Mouse (Mus musculus) layer of hippocampus, adult 8-10 months (tissue): ENCODE results near the gene Taz. TPM values are rescaled to one million over a fixed set of nuclear protein-coding genes. Genes with fewer than 3 reads are reported as not detected.

ENCODE experiments used
- DNase-seq, 2 experiments: peaks; one replicate each; pipeline ENCODE4 v3.0.0; 2022; ENCODE audit warnings: low spot score in 2 of 2
- total RNA-seq, 4 experiments: library from RNA; stranded (reverse); gene quantifications; 2 replicates each; pipeline ENCODE4 v1.2.4; 2022

Taz gene
- 10 to 100 TPM; 64.2 to 86.3 (median 75.9) TPM for total RNA-seq

DNA sequence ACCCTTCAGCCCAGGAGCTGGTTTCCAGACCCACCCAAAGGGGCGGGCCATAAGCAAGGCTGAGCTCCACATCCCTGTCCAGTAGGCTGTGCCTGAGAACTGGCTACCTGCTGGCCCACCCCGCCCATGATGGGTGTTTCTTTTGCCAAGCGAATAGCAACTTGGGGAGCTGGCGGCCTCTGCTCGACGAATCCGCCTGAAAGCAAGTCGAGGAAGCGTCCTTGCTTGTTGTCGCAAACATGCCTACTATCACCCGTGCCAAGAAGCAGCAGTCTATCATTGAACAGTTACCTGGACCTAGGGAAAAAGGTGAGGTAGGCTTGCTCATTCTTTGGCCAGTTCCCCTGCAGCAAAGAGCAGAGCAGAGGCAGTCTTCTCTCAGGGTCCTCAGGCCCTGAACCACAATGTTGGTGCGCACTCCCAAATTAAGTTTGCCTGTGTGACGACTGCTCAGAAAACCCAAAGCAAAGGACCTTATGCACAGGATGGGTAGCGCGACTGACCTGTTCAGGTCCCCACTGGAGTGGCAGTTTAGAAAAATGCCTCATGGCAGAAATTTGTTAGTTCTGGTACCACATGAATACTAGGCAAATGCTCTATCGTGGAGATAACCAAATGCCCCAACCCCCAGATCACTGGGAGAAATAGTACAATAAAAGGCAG, at the start of gene Taz, which contains the start of gene Dnase1l1:
Gene Taz (plus strand): TSS at position 181 of the 663 bp plus-strand sequence.
Gene Dnase1l1 (minus strand): TSS at position 606 of the 663 bp plus-strand sequence.
- peak; percentile 38 to 42 for DNase-seq

DNA sequence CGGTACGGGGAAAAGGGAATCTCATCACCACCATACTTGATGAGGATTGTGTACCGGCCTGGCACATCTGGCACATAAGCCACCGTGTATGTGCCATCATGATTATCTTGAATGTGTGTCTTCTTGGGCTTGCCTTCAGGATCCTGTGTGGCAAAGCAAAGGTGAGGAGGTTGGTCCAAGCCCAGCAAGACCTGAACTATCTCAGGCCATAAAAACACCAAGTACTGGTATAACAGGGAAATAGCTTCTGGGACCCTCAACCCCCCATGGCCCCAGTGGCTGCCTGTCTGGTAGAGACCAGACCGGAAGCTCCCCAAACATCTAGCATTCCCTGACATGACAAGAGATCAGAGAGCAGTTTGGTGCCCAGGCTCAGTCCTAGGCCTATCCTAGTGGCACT, 48.5 kb upstream of the Taz start:
- DNase-seq: no peak

DNA sequence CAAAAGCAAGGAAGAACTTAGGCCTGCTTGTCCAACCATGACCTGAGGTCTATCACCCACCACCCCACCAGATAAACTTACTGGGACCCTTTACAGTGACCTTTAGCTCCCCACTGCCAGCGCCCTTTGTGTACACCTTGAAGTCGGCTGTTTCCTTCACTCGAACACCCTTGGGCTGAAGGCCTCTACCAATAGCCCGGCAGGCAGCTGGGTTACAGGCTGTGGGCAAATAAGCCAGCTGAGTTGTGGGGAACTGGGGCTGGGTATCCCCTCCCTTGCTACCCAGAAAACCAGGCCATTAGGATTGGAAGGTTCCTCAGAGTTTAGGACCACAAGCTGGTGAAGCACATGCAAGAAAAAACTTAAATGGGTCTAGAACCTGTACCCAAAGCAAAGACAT, 41.4 kb upstream of the Taz start:
- DNase-seq: no peak

DNA sequence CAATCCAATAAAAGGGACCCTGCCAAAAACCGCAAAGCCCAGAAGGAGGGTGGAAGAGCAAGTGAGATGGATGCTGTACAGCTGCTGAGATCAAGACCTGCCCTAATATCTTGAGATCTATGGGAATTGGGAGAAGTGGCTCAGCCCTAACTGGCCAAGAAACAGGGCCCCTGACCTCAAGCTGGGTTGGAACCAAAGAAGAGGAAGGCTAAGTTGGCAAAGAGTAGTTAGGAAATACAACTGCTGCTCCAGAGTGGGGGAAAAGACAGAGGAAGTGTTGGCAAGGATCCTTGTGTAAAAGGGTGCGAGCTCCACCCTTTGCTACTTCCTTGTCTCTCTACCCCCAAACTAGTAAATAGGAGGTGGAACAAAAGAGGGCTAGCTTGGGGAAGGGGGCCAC, 38.3 kb upstream of the Taz start:
- no peak for DNase-seq

DNA sequence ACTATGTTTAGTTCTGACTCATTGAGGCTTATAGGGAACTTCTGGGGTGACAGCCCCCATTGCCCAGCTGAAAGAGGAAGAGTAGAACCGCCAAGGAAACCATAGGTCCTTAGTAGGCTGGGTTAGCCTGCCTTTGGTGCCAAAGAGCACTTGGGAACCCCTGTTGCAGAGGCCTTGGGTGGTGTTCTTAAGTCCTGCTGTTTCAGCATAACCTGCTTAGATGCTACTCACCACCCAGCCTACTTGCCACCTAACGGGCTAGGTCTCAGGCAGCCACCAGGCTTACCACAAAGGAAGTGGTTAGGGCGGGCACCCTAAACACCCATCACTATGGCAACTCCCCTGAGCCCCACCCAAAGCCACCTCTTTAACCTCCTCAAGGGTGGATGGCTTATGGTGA, 37.9 kb upstream of the Taz start:
- no peak for DNase-seq

DNA sequence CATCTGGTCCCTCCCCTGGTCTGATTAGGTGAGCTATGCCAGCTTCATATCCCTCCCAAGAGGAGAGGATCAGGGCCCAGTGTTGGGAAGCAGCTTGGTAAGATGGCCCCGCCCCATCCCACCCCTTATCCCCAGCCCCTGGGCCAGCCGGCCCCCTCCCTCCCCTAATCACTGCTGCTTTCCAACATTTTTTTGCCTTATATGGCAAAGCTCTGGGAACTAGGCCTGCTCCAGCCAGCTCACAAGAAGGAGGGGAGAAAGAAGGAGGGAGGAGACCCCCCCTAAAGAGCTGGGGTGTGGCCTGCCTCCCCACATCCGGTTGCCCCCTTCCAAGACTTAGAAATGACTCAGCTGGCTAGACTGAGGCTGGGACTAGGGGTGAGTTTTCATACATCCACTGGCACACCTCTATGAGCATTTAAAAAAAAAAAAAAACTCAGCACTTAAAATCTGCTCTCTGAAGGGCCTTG, 37.1 kb upstream of the Taz start:
- DNase-seq: no peak

DNA sequence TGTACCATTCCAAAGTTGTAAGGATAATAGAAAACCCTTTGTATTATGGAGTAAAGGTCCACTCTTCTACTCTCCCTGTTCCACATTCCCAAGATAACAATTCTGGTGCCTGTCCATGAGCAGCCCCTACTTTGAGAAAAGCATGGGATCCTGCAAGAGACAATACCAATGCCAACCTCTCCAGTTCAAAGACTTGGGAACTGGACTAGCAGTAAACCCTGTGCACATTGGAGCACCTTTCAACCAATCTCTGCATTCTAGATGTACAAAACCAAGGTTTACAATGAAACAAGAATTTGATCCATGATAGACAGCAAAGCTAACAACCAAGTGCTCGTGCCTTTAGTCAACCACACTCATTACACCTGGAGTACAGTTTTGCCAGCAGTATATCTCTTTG, 36.6 kb upstream of the Taz start:
- no peak for DNase-seq

DNA sequence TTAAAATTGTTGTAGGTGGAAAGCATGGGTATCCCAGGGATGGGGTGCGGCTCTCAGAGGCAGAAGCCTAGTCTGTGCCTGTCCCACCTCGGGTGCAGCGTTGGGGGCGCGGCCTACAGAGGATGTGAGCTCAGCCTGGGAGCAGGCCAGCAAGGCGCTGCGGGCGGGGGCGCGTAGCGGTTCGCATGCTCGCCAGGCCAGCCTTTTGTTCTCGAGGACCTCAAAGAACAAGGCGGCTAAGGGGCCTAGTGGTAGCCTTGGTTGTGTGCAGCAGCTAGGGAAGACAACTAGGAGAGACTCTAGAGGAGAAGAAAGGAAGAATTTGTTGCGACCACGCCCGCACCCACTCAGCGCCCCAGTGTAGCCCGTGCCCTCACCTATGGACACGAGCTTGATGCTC, 36.0 kb upstream of the Taz start:
- peak; percentile 51 to 52 for DNase-seq

DNA sequence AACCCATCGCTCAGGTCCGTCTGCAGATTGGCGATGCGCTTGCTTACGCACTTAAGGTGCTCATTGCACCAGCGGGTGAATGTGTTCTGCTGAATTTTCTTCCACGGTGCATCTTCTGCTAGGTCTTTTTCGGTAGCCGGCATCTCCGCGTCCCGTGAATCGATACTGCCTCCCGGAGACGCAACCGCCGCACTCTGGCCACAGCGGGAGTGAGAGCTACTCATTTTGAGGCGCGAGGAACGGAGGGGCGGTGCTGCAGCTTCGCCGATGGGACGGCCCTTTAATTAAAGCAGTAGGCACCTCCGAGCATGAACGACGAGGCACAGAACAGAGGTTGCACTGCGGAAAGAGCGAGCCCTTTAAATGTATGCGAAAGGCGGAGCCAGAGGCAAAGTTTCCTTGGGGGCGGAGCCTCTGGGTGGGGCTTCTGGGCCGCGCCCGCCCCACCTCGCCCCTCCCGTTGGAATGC, 35.5 kb upstream of the Taz start:
- peak; percentile 83 to 87 for DNase-seq

DNA sequence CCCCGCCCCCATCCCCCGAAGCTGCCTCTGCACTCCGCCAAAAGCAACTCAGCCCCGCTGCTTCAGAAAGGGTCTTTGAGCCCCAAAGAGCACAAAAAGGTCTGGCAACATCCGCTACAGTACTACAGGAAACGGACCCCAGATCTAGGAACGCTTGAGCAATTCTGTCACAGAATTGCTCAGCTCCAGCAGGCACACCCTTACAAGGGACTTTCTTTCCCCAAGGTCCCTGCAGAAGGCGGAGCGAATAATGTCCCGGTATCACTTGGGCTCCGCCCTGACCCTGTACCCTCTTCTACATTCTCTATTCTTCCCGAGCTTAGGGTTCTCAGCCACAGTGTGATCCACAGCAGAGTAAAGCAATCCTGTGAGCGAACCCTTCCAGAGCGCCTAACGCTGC, 35.0 kb upstream of the Taz start:
- DNase-seq: peak in 1 of 2 experiments; percentile 5

DNA sequence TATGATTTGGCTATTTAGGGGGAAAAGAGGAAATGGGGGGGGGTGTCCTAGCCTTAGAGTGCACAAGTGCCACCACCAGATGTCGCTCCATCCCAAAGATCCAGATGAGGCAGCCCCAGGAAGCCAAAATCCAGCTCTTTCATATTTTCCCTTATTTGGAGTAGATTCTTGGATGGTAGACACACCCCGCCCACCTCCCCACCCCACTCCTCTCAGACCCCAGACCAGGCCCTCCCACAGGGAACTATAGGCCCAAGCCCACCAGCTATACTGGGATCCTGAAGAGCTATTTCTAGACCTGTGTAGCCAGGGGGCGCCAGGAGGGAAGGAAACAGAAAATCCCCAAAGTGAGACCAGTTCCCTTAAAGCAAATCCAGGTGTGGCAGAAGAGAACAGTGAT, 33.1 kb upstream of the Taz start:
- peak in 1 of 2 experiments; percentile 17 for DNase-seq

DNA sequence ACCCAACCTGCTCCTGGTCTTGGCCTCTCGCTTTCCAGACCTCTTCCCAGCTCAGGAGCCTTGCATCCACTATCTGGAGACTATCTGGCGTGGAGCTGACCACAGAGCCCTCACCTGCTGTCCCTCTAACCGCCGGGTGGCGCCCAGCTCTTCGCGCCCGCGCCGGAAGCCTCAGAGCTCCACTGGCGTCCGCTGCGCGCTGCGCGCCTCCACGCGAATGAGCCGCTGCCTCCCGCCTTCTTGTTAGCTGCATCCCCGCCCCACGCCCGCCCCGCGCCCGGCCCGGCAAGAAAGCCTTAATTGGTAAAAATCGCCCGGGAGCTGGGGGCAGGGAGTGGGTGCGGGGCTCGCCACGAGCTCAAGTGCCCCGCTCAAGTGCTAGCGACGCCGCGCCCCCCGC, 32.1 kb upstream of the Taz start, which contains the start of gene Flna:
Gene Flna (minus strand): TSS at position 206 of the 400 bp plus-strand sequence.
- DNase-seq: peak; percentile 32 to 49

DNA sequence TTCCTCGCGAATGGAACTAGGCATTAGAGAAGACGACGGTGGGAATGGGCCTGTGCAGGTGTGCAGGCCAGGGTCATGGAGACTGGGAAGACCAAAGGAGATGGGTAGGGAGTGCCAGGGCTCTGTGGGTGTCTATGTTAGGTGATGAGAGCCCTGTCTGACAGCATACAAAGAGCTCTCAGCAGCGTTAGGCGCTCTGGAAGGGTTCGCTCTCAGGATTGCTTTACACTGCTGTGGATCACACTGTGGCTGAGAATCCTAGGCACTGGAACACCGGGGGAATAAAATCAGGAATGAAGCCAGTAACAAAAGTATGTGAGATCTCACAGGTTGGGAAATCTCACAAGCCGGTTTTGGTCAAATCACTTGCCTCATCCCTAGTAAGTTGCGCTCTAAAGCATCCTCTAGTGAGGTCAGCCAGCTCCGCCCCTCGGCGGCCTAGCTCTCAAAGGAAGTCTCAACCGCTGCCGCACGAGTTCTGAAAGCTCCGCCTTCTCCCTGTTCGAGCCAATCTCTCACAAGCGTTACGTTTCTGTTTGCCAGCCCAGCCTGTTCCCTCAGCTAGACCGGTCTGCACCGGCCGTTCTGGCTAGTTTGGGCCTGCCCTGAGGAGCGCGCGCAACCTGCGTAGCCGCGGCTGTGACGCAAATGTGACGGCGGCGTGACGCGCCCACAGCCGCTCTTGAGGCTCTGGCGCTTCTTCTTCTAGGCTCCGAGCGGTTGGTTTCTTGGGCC, 27.4 kb upstream of the Taz start, which contains the start of gene Emd:
Gene Emd (plus strand): TSS at position 535 of the 735 bp plus-strand sequence.
- DNase-seq: peak; percentile 84 to 90

DNA sequence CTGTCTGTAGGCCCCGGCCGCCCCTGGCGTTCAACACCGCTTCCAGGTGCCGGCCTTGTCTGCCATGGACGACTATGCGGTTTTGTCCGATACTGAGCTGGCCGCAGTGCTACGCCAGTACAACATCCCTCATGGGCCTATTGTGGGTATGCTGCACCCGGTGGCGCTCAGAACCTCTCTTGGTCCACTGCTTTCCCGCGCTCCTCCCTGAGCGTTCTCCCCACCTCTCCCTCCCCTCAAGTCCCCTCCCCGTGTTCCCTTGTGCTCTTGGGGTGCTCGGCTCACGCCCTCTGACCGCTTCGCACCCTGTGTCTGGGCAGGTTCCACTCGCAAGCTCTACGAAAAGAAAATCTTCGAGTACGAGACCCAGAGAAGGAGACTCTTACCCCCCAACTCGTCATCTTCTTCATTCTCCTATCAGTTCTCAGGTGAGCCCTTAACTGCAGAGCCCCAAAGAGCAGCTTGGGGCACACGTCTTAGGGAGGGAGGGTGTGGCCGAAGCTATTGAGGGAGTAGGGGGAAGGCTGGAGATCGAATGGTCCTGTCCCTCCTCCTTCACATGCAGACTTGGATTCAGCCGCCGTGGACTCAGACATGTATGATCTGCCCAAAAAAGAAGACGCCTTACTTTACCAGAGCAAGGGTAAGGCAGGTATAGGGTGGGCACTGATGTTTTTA, 26.7 kb upstream of the Taz start:
- DNase-seq: no peak

DNA sequence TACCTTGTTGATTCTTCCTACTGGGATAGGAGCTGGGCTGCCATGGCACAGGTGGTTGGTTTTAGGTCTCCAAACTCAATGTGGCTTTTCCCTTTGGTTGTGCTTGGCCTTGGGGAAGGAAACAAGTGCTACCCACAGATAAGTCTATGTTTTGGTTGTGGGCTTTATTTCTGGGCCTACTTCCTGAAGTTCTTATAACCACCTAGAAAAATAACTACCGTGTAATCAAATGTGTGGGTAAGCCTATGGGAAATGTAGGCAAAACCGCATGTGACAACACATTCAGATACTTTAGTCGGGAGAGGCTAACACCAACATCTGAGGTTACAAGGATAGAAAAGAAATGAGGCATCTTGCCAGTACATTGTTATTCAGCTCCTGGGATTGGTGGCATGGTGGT, 24.0 kb upstream of the Taz start:
- no peak for DNase-seq

DNA sequence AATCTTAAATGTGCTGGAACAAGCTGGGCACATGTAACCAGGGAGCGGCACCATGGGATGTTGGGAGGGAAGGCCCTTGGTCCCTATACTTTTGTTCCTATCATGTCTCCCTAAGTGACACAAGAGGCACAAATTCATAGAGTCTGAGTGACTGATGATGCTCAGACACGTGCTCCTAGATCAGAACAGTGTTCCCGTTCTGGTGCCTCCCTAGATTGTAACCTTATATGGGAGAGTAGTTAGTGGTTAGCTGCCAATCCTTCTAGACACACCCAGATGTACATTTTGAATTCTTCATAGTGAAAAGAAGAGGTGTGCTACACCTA, 12.0 kb upstream of the Taz start:
- no peak for DNase-seq

DNA sequence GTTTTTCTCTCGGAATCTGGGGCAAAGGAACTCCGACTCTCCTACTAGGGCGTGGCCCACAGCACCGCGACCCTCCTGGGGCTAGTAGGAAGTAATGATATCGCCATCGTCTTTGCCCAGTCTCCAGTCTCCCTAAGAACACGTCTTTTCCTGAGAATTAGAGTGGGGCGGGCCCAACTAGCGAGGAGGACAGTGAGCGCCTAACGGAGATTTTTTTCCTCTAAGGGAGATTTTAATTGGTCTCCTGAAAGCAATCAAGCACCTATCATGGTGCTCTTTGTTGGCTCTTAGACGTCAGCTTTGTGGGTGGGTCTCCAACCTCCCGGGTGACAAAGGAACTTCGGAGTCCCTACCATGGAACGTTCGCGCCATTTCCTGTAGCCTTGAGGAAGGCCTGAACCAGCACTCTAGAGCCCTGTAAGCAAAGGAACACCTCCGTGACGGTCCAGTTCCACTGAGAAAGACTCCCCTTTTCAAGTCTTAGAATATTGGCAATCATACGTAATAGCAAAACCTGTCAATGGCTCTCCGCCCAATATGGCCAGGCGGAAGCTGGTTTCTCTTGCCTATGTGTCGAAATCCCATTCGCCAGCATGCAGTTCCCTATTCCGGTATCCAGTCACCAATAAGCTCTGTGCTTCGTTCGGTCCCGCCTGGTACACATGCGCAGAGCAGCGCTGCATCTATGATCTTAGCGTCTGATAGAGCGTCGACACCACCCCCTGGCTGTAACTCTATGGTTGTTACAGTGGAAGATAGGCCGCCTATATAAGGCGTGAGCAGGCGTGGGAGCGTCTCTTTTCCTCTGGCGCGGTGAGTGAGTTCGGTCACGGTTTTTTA, 11.4 kb upstream of the Taz start, which contains the start of gene Rpl10:
Gene Rpl10 (plus strand): TSS at position 751 of the 840 bp plus-strand sequence.
- peak; percentile 93 to 94 for DNase-seq

DNA sequence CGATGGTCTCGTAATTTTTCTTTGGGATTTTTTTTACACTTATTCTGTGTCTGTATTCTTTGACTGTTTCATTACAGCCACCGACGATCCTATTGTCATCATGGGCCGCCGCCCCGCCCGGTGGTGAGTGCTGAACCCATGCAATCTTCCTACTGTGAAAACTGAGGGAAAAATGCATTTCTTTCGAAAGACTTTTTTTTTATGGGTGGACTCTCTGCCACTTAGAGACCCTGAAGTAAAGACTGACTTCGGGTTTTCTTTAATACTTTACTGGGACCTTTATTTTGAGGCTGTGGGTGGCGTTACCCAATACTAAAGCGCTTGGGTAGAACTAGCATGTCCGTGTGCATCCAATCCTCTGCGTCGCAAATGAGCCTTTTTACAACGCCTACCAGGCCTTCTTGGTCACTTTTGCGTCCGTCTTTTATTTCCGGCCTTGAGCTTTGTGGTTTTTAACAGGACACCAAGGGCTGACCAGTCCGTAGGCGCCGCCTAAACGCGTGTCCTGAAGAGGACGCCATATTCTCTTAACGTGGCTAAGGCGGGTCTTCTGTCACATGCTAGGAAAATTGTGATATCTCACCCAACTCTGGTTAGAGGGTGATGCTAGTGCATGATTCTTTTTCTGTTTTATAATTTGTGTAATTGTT, 10.7 kb upstream of the Taz start:
- peak in 1 of 2 experiments; percentile 16 for DNase-seq

DNA sequence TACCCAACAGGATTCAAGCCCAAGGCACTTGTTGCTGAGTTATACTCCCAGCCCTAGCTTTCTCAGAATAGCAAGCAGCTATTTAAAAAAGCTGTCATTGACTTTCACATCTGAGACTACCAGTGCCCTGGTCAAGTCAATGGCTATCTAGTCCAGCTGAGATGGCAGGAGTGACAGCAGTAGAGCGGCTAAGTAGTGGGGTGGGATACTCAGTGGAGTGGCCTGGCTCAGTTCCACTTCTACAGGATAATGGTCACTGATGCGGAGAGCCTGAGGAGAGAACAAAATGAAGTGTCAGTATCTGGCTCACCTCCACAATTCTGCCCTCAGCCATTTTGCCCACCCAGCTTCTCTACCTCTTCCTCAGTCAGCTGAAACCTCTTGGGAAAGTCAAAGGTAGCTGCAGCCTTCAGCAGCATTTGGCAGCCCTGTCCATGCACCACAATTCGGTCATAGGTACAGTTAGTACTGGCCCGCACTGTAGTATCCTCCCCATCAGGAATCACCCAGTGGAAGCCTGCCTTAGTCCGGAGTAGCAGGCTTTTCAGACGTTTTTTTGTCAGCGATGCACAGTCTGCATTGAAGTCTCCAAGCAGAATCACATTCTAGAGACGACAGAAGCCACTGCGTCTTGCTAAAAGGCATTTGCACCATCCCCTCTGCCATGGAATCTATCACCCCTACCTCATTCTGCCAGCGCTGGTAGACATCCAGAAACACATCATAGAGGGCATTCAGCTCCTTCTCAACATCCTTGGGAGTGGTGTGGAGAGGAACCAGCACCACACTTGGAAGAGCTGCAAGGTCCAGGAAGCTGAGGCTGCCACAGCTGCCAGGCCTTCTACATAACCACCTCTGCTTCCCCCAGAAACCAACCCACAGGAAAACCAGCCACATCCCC, 8.0 kb upstream of the Taz start:
- DNase-seq: no peak
